Mouse (Mus musculus) lung, adult 2 months (tissue): ENCODE data around the gene Ern1.

Experiments used
- CTCF ChIP-seq: fragments of 200-500 bp; IDR thresholded peaks from 2 replicates; pipeline ENCODE4 v1.5.1; 2011; ENCODE audit warnings: mild to moderate bottlenecking, low read length, control low read depth; ENCODE audit not compliant: insufficient read depth
- POLR2A ChIP-seq: fragments of 200-500 bp; IDR thresholded peaks from 2 replicates; pipeline ENCODE4 v1.6.1; 2011; ENCODE audit warnings: low read depth, mild to moderate bottlenecking, control low read depth, low read length, borderline replicate concordance; ENCODE audit errors: extremely low read depth

DNA sequence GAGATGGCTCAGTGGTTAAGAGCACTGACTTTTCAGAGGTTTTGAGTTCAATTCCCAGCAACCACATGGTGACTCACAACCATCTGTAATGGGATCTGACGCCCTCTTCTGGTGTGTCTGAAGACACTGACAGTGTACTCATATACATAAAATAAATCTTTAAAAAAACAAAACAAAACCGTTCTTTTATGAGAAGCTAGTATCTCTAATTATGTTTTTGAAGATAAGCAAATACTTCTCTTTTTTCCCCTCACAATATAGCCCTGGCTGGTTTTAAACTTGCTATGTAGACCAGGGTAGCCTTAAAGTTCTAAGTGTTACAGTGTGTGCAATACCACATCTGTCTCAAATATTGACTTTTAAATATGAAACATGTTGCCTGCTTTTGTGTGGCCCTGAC is 76.5 kb downstream of the Ern1 start:
- TF ChIP-seq CTCF: no peak
- TF ChIP-seq POLR2A: no peak
